Mouse (Mus musculus): ENCODE results near the gene Trpm2.

DNA sequence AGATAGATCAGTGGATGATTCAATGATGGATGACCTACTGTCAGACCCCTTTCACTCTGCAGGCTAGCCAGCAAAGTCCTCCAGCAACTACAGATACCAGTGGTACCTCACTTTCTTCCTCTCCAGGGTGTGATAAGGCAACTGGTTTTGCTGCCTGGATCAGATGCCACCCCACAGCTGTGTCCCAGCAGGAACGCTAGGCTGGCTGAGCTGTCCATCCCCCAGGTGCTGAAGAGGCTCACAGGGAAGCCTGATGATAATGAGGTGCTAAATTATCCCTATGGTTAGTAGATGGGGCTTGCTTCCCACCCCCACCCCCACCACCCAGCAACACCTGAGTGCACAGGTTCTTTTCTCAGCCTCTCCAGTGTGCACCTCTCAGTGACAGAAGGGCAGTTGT lies 102.8 kb downstream of the Trpm2 start:
- TF ChIP-seq HCFC1 (IDR thresholded peaks at IDR 0.05; ENCODE audit: low read depth, low read length) (no peak), CTCF (conservative IDR thresholded peaks at IDR 0.05 in 1 of 2, IDR thresholded peaks at IDR 0.05 in 1 of 2; ENCODE audit: low read depth in 2 of 2, low read length in 2 of 2) (no peak), MAFK (IDR thresholded peaks at IDR 0.05; ENCODE audit: insufficient replicate concordance, low read length) (no peak), ZMIZ1 (IDR thresholded peaks at IDR 0.05; ENCODE audit: low read depth, low read length) (no peak)

Data from CH12.LX (cell line).